Mouse (Mus musculus) forebrain, embryonic 15.5 days (tissue): ENCODE data around the gene Copz2. TPM values are rescaled to one million over a fixed set of nuclear protein-coding genes. Genes with fewer than 3 reads are reported as not detected.

Experiments
- ATAC-seq: fragments of 200-750 bp; cut with Nextera tagmentation; replicated peaks from 2 replicates; pipeline ENCODE4 v1.8.0; 2017; ENCODE audit warnings: mild to moderate bottlenecking, moderate TSS enrichment, moderate library complexity
- H3K27ac ChIP-seq: fragments of 300-500 bp; sonication (generic); replicated peaks from 2 replicates; pipeline ENCODE4 v1.5.1; 2015; ENCODE audit warnings: mild to moderate bottlenecking, inconsistent platforms
- H3K27me3 ChIP-seq: fragments of 300-500 bp; sonication (generic); 2 replicates; pipeline ENCODE4 v1.6.1; 2015; ENCODE audit warnings: inconsistent platforms
- H3K36me3 ChIP-seq: fragments of 300-500 bp; sonication (generic); 2 replicates; pipeline ENCODE4 v1.6.1; 2015; ENCODE audit warnings: mild to moderate bottlenecking, inconsistent platforms
- H3K4me1 ChIP-seq: fragments of 300-500 bp; sonication (generic); 2 replicates; pipeline ENCODE4 v1.6.1; 2015; ENCODE audit warnings: inconsistent platforms
- H3K4me2 ChIP-seq: fragments of 300-500 bp; sonication (generic); replicated peaks from 2 replicates; pipeline ENCODE4 v1.6.1; 2015; ENCODE audit warnings: mild to moderate bottlenecking, inconsistent platforms
- H3K4me3 ChIP-seq: fragments of 300-500 bp; sonication (generic); 2 replicates; pipeline ENCODE4 v1.5.1; 2015; ENCODE audit warnings: mild to moderate bottlenecking, inconsistent platforms
- H3K9ac ChIP-seq: fragments of 300-500 bp; sonication (generic); replicated peaks from 2 replicates; pipeline ENCODE4 v1.6.1; 2015; ENCODE audit warnings: mild to moderate bottlenecking, inconsistent platforms
- H3K9me3 ChIP-seq: fragments of 300-500 bp; sonication (generic); 2 replicates; pipeline ENCODE4 v1.6.1; 2016; ENCODE audit warnings: inconsistent platforms
- WGBS: fragments of 180-500 bp; shearing (Covaris S2); methylation state at CpG from one replicate; pipeline ENCODE4 v1.1.7; 2015; ENCODE audit warnings: mixed read lengths; 5-methylcytosine and 5-hydroxymethylcytosine counted together
- polyA plus RNA-seq: library from polyadenylated mRNA; unstranded; fragments of >200 nt; fragmentation: Nextera tagmentation; extraction: Ambion mirVana; gene quantifications from 2 replicates; pipeline ENCODE4 v1.2.1, GENCODE M21; 2015

The Copz2 gene
- polyA plus RNA-seq, 1 experiment from 2014 or later: 13.5 TPM

GRCm38 (mm10) chr11:96829813-96830538 is 19.7 kb upstream of the Copz2 start, which contains the start of gene Nfe2l1:
TSS of gene Nfe2l1 (minus strand) at chr11:96829968.
- Histone ChIP-seq H3K27me3 (no peaks in the 10 kb centered on the region), H3K27ac (peak within 1 kb of the TSS; percentile 95), H3K9ac (peak within 1 kb of the TSS; percentile 81), H3K4me2 (peak within 1 kb of the TSS; percentile 64), H3K36me3 (peaks cover 14% of the 10 kb centered on the region; the same call in 1 of the 2 replicates), H3K4me3 (peak within 1 kb of the TSS; percentile 66), H3K4me1 (peaks cover 47% of the 10 kb centered on the region), H3K9me3 (no peaks in the 10 kb centered on the region)
- ATAC-seq: peak; percentile 100
- under 1% methylated on average over 47 of the region's 51 CpGs for WGBS

- H3K36me3 ChIP-seq: peaks cover 14% of the 10 kb centered on the region; the same call in 1 of the 2 replicates
- H3K27me3 ChIP-seq: no peaks in the 10 kb centered on the region
- no peak for ATAC-seq
- no peaks in the 10 kb centered on the region for H3K9me3 ChIP-seq
- H3K4me1 ChIP-seq: peaks cover 40% of the 10 kb centered on the region
- H3K9ac ChIP-seq: peak overlapping the region; percentile 67
- H3K27ac ChIP-seq: peak overlapping the region; percentile 95
- peak overlapping the region; percentile 54 for H3K4me2 ChIP-seq
- peak overlapping the region; percentile 66 for H3K4me3 ChIP-seq
- WGBS: 22% methylated on average over 13 of the region's 13 CpGs
These were observed 19.0 kb upstream of the Copz2 start for GRCm38 (mm10) chr11:96830539-96831216.

GRCm38 (mm10) chr11:96831516-96831915 is 18.2 kb upstream of the Copz2 start:
- Histone ChIP-seq H3K27me3 (no peaks in the 10 kb centered on the region), H3K9ac (no peak overlapping the region), H3K36me3 (peaks cover 9% of the 10 kb centered on the region; the same call in 1 of the 2 replicates), H3K4me2 (no peak overlapping the region), H3K4me1 (peaks cover 31% of the 10 kb centered on the region), H3K27ac (no peak overlapping the region), H3K4me3 (no peak overlapping the region), H3K9me3 (no peaks in the 10 kb centered on the region)
- ATAC-seq: no peak
- 81% methylated on average over 4 of the region's 4 CpGs for WGBS

- Histone ChIP-seq H3K36me3 (0 out of 2 replicates have a peak, but pooled peaks cover 3% of the 10 kb centered on the region), H3K9ac (no peak overlapping the region), H3K4me2 (no peak overlapping the region), H3K4me3 (no peak overlapping the region), H3K27me3 (no peaks in the 10 kb centered on the region), H3K9me3 (no peaks in the 10 kb centered on the region), H3K27ac (no peak overlapping the region), H3K4me1 (peaks cover 21% of the 10 kb centered on the region)
- no peak for ATAC-seq
- 89% methylated on average over 3 of the region's 3 CpGs for WGBS
These were observed 17.1 kb upstream of the Copz2 start for GRCm38 (mm10) chr11:96832541-96832940.

- Histone ChIP-seq H3K4me2 (no peak overlapping the region), H3K4me3 (no peak overlapping the region), H3K9me3 (no peaks in the 10 kb centered on the region), H3K27me3 (no peaks in the 10 kb centered on the region), H3K9ac (no peak overlapping the region), H3K36me3 (no peaks in the 10 kb centered on the region), H3K4me1 (peaks cover 17% of the 10 kb centered on the region), H3K27ac (no peak overlapping the region)
- 62% methylated on average over 2 of the region's 2 CpGs for WGBS
- ATAC-seq: no peak
These were observed 16.7 kb upstream of the Copz2 start for GRCm38 (mm10) chr11:96832973-96833372.

- no peaks in the 10 kb centered on the region for H3K36me3 ChIP-seq
- ATAC-seq: no peak
- H3K4me3 ChIP-seq: no peak overlapping the region
- no peaks in the 10 kb centered on the region for H3K9me3 ChIP-seq
- no peak overlapping the region for H3K4me2 ChIP-seq
- no peak overlapping the region for H3K9ac ChIP-seq
- no peak overlapping the region for H3K27ac ChIP-seq
- H3K27me3 ChIP-seq: no peaks in the 10 kb centered on the region
- 97% methylated on average over 1 of the region's 1 CpGs for WGBS
- peaks cover 5% of the 10 kb centered on the region for H3K4me1 ChIP-seq
These were observed 15.5 kb upstream of the Copz2 start for GRCm38 (mm10) chr11:96834127-96834526.

GRCm38 (mm10) chr11:96837298-96837697 is 12.4 kb upstream of the Copz2 start:
- no peak for ATAC-seq
- 32% methylated on average over 9 of the region's 9 CpGs for WGBS
- Histone ChIP-seq H3K4me2 (no peak overlapping the region), H3K9me3 (no peaks in the 10 kb centered on the region), H3K27me3 (no peaks in the 10 kb centered on the region), H3K36me3 (no peaks in the 10 kb centered on the region), H3K4me1 (no peaks in the 10 kb centered on the region), H3K4me3 (no peak overlapping the region), H3K9ac (no peak overlapping the region), H3K27ac (no peak overlapping the region)

GRCm38 (mm10) chr11:96838341-96838740 is 11.3 kb upstream of the Copz2 start:
- H3K36me3 ChIP-seq: no peaks in the 10 kb centered on the region
- H3K9ac ChIP-seq: no peak overlapping the region
- H3K4me1 ChIP-seq: no peaks in the 10 kb centered on the region
- 66% methylated on average over 4 of the region's 4 CpGs for WGBS
- no peak for ATAC-seq
- no peaks in the 10 kb centered on the region for H3K9me3 ChIP-seq
- H3K4me2 ChIP-seq: no peak overlapping the region
- no peak overlapping the region for H3K27ac ChIP-seq
- no peaks in the 10 kb centered on the region for H3K27me3 ChIP-seq
- no peak overlapping the region for H3K4me3 ChIP-seq

- Histone ChIP-seq H3K4me1 (no peaks in the 10 kb centered on the region), H3K4me3 (no peak overlapping the region), H3K27ac (no peak overlapping the region), H3K9me3 (no peaks in the 10 kb centered on the region), H3K27me3 (no peaks in the 10 kb centered on the region), H3K9ac (no peak overlapping the region), H3K4me2 (no peak overlapping the region), H3K36me3 (no peaks in the 10 kb centered on the region)
- WGBS: 72% methylated on average over 7 of the region's 7 CpGs
- no peak for ATAC-seq
These were observed 10.2 kb upstream of the Copz2 start for GRCm38 (mm10) chr11:96839428-96839827.

GRCm38 (mm10) chr11:96839877-96840276 is 9.8 kb upstream of the Copz2 start:
- Histone ChIP-seq H3K9me3 (no peaks in the 10 kb centered on the region), H3K27me3 (no peaks in the 10 kb centered on the region), H3K9ac (no peak overlapping the region), H3K4me3 (no peak overlapping the region), H3K4me2 (no peak overlapping the region), H3K27ac (no peak overlapping the region), H3K4me1 (no peaks in the 10 kb centered on the region), H3K36me3 (no peaks in the 10 kb centered on the region)
- WGBS: 67% methylated on average over 3 of the region's 3 CpGs
- no peak for ATAC-seq

- WGBS: 42% methylated on average over 8 of the region's 8 CpGs
- no peak overlapping the region for H3K4me2 ChIP-seq
These were observed 9.4 kb upstream of the Copz2 start for GRCm38 (mm10) chr11:96840290-96840689.

GRCm38 (mm10) chr11:96843627-96844026 is 6.0 kb upstream of the Copz2 start:
- Histone ChIP-seq H3K4me1 (no peaks in the 10 kb centered on the region), H3K9ac (no peak overlapping the region), H3K9me3 (no peaks in the 10 kb centered on the region), H3K4me2 (no peak overlapping the region), H3K27ac (no peak overlapping the region), H3K36me3 (no peaks in the 10 kb centered on the region), H3K27me3 (no peaks in the 10 kb centered on the region), H3K4me3 (no peak overlapping the region)
- ATAC-seq: no peak
- WGBS: 55% methylated on average over 3 of the region's 3 CpGs

More at GRCm38 (mm10) chr11:96840290-96840689, 9.4 kb upstream of the Copz2 start:
- Histone ChIP-seq H3K9me3 (no peaks in the 10 kb centered on the region), H3K27ac (0 out of 2 replicates have a peak overlapping the region, but pooled peaks have one; percentile 15), H3K36me3 (no peaks in the 10 kb centered on the region), H3K4me1 (no peaks in the 10 kb centered on the region), H3K9ac (no peak overlapping the region), H3K27me3 (no peaks in the 10 kb centered on the region), H3K4me3 (no peak overlapping the region)
- no peak for ATAC-seq
